Mouse (Mus musculus): ENCODE results near the gene Fbxo21. TPM values are rescaled to one million over a fixed set of nuclear protein-coding genes. Genes with fewer than 3 reads are reported as not detected.

Fbxo21 gene
- polyA plus RNA-seq, 1 experiment, result 51.1 TPM

DNA sequence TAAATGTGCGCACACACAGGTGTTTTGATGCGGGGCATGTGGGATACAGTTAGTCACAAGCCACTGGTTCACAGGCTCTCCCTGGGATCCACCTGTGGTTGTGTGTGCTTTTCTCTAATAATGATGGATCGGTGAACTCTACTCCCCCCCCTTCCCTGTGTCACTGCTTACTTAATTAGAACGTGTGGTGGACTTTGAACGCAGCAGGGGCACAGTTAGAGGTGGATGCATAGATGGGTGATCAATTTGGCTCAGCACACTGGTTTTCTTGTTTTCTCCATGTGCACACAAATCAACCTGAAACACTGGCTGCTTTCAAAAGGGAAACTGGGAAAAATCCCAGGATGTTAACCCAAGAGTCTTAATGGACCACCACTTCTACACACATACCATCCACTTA, 2.6 kb downstream of the Fbxo21 start:
- H3K27ac ChIP-seq (ENCODE audit: control insufficient read depth, insufficient read depth, low read depth, low read length), result no peak overlapping the region
- no peak overlapping the region for H3K4me3 ChIP-seq (ENCODE audit: control insufficient read depth, low read depth, low read length)
- H3K4me1 ChIP-seq (ENCODE audit: control insufficient read depth, insufficient read depth, low read length), result peaks cover 3% of the 10 kb centered on the region
- TF ChIP-seq POLR2A (IDR thresholded peaks at IDR 0.05; ENCODE audit: control insufficient read depth, low read depth, low read length) (no peak), CTCF (IDR thresholded peaks at IDR 0.05; ENCODE audit: control insufficient read depth, insufficient read depth, insufficient replicate concordance, low read depth, low read length) (no peak)
- H3K36me3 ChIP-seq (ENCODE audit: control insufficient read depth, insufficient read depth, low read length), result no peaks in the 10 kb centered on the region
- no peaks in the 10 kb centered on the region for H3K27me3 ChIP-seq (ENCODE audit: control insufficient read depth, insufficient read depth, low read length)

- H3K27me3 ChIP-seq (ENCODE audit: control insufficient read depth, insufficient read depth, low read length), result no peaks in the 10 kb centered on the region
- TF ChIP-seq POLR2A (IDR thresholded peaks at IDR 0.05; ENCODE audit: control insufficient read depth, low read depth, low read length) (no peak), CTCF (IDR thresholded peaks at IDR 0.05; ENCODE audit: control insufficient read depth, insufficient read depth, insufficient replicate concordance, low read depth, low read length) (no peak)
- no peaks in the 10 kb centered on the region for H3K36me3 ChIP-seq (ENCODE audit: control insufficient read depth, insufficient read depth, low read length)
- peaks cover 3% of the 10 kb centered on the region for H3K4me1 ChIP-seq (ENCODE audit: control insufficient read depth, insufficient read depth, low read length)
- H3K4me3 ChIP-seq (ENCODE audit: control insufficient read depth, low read depth, low read length), result no peak overlapping the region
- H3K27ac ChIP-seq (ENCODE audit: control insufficient read depth, insufficient read depth, low read depth, low read length), result no peak overlapping the region
Measured at GRCm38 (mm10) chr5:117980921-117981320, 4.4 kb downstream of the Fbxo21 start.

DNA sequence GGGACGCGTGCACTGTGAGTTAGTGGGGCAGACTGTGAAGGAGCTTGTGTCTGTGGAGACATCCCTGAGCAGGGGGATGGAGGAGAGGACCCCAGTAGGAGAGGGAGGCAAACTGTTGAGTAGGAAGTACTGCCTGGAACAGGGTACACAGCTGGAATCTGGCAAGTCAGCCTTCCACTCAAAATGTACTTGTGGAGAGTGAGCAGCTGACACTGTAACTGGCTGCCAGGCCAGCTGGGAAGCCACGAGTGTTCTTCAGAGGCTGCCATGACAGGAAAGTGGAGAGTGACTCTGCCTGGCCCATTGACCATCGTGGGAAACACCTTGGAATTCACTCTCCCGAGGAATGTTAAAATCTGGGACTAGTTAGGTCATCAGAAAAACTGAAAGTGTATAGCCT, 5.4 kb downstream of the Fbxo21 start:
- H3K36me3 ChIP-seq (ENCODE audit: control insufficient read depth, insufficient read depth, low read length), result no peaks in the 10 kb centered on the region
- no peak overlapping the region for H3K27ac ChIP-seq (ENCODE audit: control insufficient read depth, insufficient read depth, low read depth, low read length)
- H3K4me3 ChIP-seq (ENCODE audit: control insufficient read depth, low read depth, low read length), result no peak overlapping the region
- peaks cover 3% of the 10 kb centered on the region for H3K4me1 ChIP-seq (ENCODE audit: control insufficient read depth, insufficient read depth, low read length)
- TF ChIP-seq POLR2A (IDR thresholded peaks at IDR 0.05; ENCODE audit: control insufficient read depth, low read depth, low read length), result no peak
- TF ChIP-seq CTCF (IDR thresholded peaks at IDR 0.05; ENCODE audit: control insufficient read depth, insufficient read depth, insufficient replicate concordance, low read depth, low read length), result no peak
- no peaks in the 10 kb centered on the region for H3K27me3 ChIP-seq (ENCODE audit: control insufficient read depth, insufficient read depth, low read length)

DNA sequence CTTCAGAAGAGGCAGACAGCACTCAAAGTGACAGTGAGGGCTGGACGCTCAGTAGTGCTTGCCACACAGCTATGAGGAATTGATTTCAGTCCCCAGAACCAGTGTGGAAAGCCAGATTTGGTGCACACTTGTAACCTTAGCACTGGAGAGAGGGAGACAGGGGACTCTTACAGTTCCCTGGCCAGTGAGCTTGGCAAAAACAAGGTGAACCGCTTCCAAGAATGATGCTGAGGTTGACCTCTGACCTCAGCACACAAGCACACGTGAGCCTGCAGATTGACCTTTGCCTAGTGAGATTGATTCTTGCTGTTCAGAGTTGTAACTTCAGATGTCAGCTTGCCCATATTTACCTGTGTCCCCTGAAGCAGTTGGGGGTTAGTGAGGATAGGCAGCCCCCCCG, 9.8 kb downstream of the Fbxo21 start:
- Histone ChIP-seq H3K4me1 (ENCODE audit: control insufficient read depth, insufficient read depth, low read length) (no peaks in the 10 kb centered on the region; the same call in 1 of the 2 replicates), H3K27me3 (ENCODE audit: control insufficient read depth, insufficient read depth, low read length) (no peaks in the 10 kb centered on the region), H3K36me3 (ENCODE audit: control insufficient read depth, insufficient read depth, low read length) (no peaks in the 10 kb centered on the region), H3K4me3 (ENCODE audit: control insufficient read depth, low read depth, low read length) (no peak overlapping the region), H3K27ac (ENCODE audit: control insufficient read depth, insufficient read depth, low read depth, low read length) (no peak overlapping the region)
- TF ChIP-seq POLR2A (IDR thresholded peaks at IDR 0.05; ENCODE audit: control insufficient read depth, low read depth, low read length) (no peak), CTCF (IDR thresholded peaks at IDR 0.05; ENCODE audit: control insufficient read depth, insufficient read depth, insufficient replicate concordance, low read depth, low read length) (no peak)

GRCm38 (mm10) chr5:117987891-117988290, 11.4 kb downstream of the Fbxo21 start:
- TF ChIP-seq CTCF (IDR thresholded peaks at IDR 0.05; ENCODE audit: control insufficient read depth, insufficient read depth, insufficient replicate concordance, low read depth, low read length) (no peak), POLR2A (IDR thresholded peaks at IDR 0.05; ENCODE audit: control insufficient read depth, low read depth, low read length) (no peak)
- no peaks in the 10 kb centered on the region for H3K27me3 ChIP-seq (ENCODE audit: control insufficient read depth, insufficient read depth, low read length)
- H3K4me1 ChIP-seq (ENCODE audit: control insufficient read depth, insufficient read depth, low read length), result no peaks in the 10 kb centered on the region; the same call in 1 of the 2 replicates
- H3K27ac ChIP-seq (ENCODE audit: control insufficient read depth, insufficient read depth, low read depth, low read length), result no peak overlapping the region
- no peak overlapping the region for H3K4me3 ChIP-seq (ENCODE audit: control insufficient read depth, low read depth, low read length)
- no peaks in the 10 kb centered on the region for H3K36me3 ChIP-seq (ENCODE audit: control insufficient read depth, insufficient read depth, low read length)

GRCm38 (mm10) chr5:117988367-117988766, 11.8 kb downstream of the Fbxo21 start:
- no peaks in the 10 kb centered on the region; the same call in 1 of the 2 replicates for H3K4me1 ChIP-seq (ENCODE audit: control insufficient read depth, insufficient read depth, low read length)
- no peaks in the 10 kb centered on the region for H3K36me3 ChIP-seq (ENCODE audit: control insufficient read depth, insufficient read depth, low read length)
- no peak for TF ChIP-seq POLR2A (IDR thresholded peaks at IDR 0.05; ENCODE audit: control insufficient read depth, low read depth, low read length)
- no peak for TF ChIP-seq CTCF (IDR thresholded peaks at IDR 0.05; ENCODE audit: control insufficient read depth, insufficient read depth, insufficient replicate concordance, low read depth, low read length)
- peak overlapping the region; percentile 8; the same call in 1 of the 2 replicates for H3K27ac ChIP-seq (ENCODE audit: control insufficient read depth, insufficient read depth, low read depth, low read length)
- no peak overlapping the region for H3K4me3 ChIP-seq (ENCODE audit: control insufficient read depth, low read depth, low read length)
- no peaks in the 10 kb centered on the region for H3K27me3 ChIP-seq (ENCODE audit: control insufficient read depth, insufficient read depth, low read length)

DNA sequence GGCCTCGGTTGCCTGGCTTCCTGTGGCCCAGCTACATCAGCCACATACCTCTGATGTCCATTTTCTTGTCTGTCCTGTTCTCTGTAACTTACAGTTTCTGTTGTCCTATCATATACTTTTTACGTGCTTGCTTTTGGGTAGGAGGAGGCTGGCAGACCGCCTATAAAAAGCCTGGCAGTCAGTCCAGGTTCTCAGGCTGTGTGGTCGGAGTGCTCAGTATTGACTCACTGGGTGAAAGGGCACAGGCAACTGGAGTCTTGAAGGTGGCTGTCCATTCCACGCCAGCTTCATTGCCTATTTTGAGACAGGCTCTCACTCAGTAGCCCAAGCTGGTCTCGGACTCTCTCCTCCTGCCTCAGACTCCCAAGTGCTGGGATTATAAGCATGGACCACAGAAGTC, 13.2 kb downstream of the Fbxo21 start:
- no peaks in the 10 kb centered on the region for H3K27me3 ChIP-seq (ENCODE audit: control insufficient read depth, insufficient read depth, low read length)
- TF ChIP-seq POLR2A (IDR thresholded peaks at IDR 0.05; ENCODE audit: control insufficient read depth, low read depth, low read length) (no peak), CTCF (IDR thresholded peaks at IDR 0.05; ENCODE audit: control insufficient read depth, insufficient read depth, insufficient replicate concordance, low read depth, low read length) (no peak)
- no peaks in the 10 kb centered on the region for H3K36me3 ChIP-seq (ENCODE audit: control insufficient read depth, insufficient read depth, low read length)
- no peaks in the 10 kb centered on the region; the same call in 1 of the 2 replicates for H3K4me1 ChIP-seq (ENCODE audit: control insufficient read depth, insufficient read depth, low read length)
- H3K4me3 ChIP-seq (ENCODE audit: control insufficient read depth, low read depth, low read length), result no peak overlapping the region
- no peak overlapping the region for H3K27ac ChIP-seq (ENCODE audit: control insufficient read depth, insufficient read depth, low read depth, low read length)

DNA sequence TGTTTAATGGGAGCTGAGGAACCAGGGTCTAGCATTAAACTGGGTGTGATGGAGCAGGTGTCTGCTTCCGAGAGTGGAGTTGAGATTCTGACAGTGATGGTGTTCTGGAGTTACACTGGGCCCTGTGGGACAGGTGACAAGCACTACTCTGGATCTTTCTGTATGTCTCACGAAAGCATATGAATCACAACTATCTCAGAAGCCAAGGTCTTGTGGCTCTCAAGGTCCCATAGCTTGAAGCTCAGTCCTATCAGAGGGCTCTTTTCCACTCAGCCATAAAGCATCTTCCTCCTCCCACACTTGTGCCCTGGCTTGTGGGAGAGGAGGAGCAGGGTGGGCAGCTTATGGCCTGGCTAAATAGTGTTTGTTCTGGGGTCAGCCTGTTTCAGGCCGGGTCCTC, 14.4 kb downstream of the Fbxo21 start:
- H3K4me3 ChIP-seq (ENCODE audit: control insufficient read depth, low read depth, low read length), result no peak overlapping the region
- H3K27ac ChIP-seq (ENCODE audit: control insufficient read depth, insufficient read depth, low read depth, low read length), result no peak overlapping the region
- H3K36me3 ChIP-seq (ENCODE audit: control insufficient read depth, insufficient read depth, low read length), result no peaks in the 10 kb centered on the region
- TF ChIP-seq POLR2A (IDR thresholded peaks at IDR 0.05; ENCODE audit: control insufficient read depth, low read depth, low read length) (no peak), CTCF (IDR thresholded peaks at IDR 0.05; ENCODE audit: control insufficient read depth, insufficient read depth, insufficient replicate concordance, low read depth, low read length) (no peak)
- H3K4me1 ChIP-seq (ENCODE audit: control insufficient read depth, insufficient read depth, low read length), result no peaks in the 10 kb centered on the region; the same call in 1 of the 2 replicates
- no peaks in the 10 kb centered on the region for H3K27me3 ChIP-seq (ENCODE audit: control insufficient read depth, insufficient read depth, low read length)
